Mouse (Mus musculus) E14TG2a.4 (cell line): ENCODE measurements around the gene Ecpas.
A peak's percentile ranks its signal among the peaks of the same experiment; 100 is the strongest.

ENCODE experiments used
- CTCF ChIP-seq: conservative IDR thresholded peaks from 2 replicates; pipeline ENCODE4 v1.5.1; 2014; ENCODE audit warnings: low read length
- NANOG ChIP-seq: IDR thresholded peaks from 2 replicates; pipeline ENCODE4 v1.6.1; 2014; ENCODE audit warnings: borderline replicate concordance, low read length, mixed read lengths
- POU5F1 ChIP-seq: IDR thresholded peaks from 2 replicates; pipeline ENCODE4 v1.6.1; 2014; ENCODE audit warnings: low read length, borderline replicate concordance

DNA sequence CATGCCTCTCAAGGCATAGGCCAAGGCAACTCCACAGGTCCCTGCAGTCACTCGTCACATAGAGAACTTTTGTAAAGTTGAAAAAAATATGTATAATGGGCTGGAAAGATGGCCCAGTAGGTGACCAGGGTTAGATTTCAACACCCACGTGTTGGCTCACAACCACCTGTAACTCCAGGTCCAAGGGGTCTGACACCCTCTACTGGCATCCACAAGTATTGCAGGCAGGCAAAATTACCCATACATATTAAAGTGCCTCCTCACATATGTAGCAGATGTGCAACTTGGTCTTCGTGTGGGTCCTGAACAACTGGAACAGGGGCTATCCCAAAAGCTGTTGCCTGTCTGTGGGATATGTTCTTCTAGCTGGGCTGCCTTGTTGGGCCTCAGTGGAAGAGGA, 15.1 kb upstream of the Ecpas start:
- TF ChIP-seq CTCF, result peak; percentile 94
- no peak for TF ChIP-seq NANOG
- TF ChIP-seq POU5F1, result no peak
